Mouse (Mus musculus) liver, embryonic 11.5 days (tissue): ENCODE data around the gene Dynlt3. TPM values are rescaled to one million over a fixed set of nuclear protein-coding genes. Genes with fewer than 3 reads are reported as not detected.

Experiments used
- polyA plus RNA-seq: library from polyadenylated mRNA; unstranded; fragments of >200 nt; fragmentation: Nextera tagmentation; extraction: Ambion mirVana; gene quantifications from 2 replicates; pipeline ENCODE4 v1.2.1, GENCODE M21; 2014

The Dynlt3 gene
- polyA plus RNA-seq, 1 experiment from 2014 or later, result 40.3 TPM

Other genes with a start within 250 kb of the Dynlt3 start
- gene Cybb, start 175.2 kb downstream of the Dynlt3 start, polyA plus RNA-seq, result 3.1 and 3.7 TPM in 2 replicates
- not detected in 2 replicates for gene H2al1o, start 90.6 kb downstream of the Dynlt3 start, polyA plus RNA-seq
- gene Hypm, start 183.9 kb upstream of the Dynlt3 start, polyA plus RNA-seq, result not detected in 2 replicates
- gene H2al3, start 186.7 kb upstream of the Dynlt3 start, polyA plus RNA-seq, result not detected in 2 replicates
- 1.7 and 2.0 TPM in 2 replicates for gene Sytl5, start 222.6 kb upstream of the Dynlt3 start, polyA plus RNA-seq